Mouse (Mus musculus) brain, embryonic 18.5 days (tissue): Measurements from ENCODE around the gene Ube2g1.
"Not testable (repeated sequence)": the region's sequence is repeated elsewhere in the genome, so short reads cannot be mapped to it uniquely, and the experiment has no call there.

Experiments
- DNase-seq: peaks from one replicate; pipeline ENCODE4 v3.0.0-alpha.2; 2012; ENCODE audit warnings: low read depth, low spot score

The Ube2g1 gene

DNA sequence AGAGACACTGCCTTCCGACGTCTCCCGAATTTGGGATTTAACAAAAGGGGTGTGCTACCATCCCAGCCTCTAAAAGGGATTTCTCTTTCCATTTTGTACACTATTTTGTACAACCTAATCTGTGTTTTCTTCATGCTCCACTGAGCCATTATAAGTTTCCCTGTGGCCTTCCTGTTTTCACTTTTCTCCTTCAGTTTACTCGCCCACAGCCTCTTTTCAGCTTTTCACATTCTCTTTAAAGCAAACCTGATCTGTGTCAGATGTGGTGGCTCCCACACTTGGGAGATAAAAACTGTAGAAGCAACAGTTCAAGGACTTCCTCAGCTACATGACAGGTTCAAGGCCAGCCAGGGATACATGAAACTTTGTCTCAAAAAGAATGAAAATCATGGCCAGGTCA, 85.3 kb downstream of the Ube2g1 start:
- no peak for DNase-seq

DNA sequence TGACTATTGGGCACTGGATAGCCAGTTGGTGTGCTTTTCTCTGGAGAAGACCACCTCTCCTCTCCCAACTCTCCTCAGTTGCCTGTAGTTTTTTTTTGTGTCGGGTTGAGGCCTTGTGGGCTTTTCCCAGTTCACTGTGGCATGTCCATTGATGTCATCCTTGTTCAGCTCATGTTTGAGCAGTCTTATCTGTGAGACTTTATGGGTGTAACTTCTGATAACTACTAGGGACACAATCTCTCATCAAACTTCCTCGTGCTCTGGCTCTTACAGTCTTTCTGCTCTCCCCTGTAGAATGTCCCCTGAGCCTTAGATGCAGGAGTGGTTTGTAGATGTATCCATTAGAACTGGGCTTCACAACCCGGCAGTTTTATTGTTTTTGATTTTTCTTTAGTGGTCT, 87.9 kb downstream of the Ube2g1 start:
- no peak for DNase-seq

DNA sequence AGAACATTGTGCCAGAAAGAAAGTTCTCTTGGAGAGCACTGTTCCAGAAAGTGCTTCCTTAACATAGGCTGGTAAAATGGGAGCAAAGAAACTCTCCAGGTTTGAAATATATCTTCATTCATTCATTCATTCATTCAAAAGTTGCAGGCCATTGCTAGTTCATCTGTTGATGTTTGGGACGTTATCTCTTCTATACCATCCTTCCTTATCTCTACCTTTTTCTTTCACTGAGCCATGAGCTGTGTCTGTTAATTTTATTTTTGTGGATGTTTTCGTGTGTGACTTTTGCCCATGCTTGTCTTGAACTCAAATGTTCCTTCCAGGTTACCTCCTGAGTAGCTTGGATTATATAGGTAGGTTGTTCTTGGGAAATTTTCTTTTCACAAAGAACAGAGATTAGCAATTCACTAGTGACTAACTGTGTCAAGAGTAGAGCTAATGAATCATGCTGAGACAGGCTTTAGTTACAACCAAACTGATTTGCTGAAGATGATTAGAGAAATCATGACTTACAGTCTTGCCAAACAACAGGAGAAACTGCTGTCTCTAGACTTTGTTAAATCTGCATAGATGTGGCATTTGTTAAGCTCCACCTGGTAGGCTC, 89.4 kb downstream of the Ube2g1 start:
- no peak for DNase-seq

DNA sequence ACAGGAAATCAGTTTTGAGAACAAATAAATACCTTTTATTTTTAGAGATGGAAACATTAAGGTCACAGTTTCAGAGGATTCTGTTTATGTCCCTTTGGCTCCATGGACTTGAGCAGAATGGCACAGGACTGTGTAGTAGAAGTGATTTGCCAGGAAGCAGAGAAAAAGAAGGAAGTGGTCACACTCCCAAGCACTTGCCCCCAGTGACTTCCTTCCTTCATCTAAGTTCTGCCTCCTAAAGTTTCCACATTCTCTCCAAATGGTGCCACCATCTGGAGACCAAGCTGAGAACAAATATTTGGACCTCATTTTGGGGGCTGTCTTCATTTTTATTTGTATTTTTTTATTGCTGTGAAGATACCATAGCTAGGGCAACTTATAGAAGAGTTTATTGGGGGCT, 90.2 kb downstream of the Ube2g1 start:
- DNase-seq, result no peak

DNA sequence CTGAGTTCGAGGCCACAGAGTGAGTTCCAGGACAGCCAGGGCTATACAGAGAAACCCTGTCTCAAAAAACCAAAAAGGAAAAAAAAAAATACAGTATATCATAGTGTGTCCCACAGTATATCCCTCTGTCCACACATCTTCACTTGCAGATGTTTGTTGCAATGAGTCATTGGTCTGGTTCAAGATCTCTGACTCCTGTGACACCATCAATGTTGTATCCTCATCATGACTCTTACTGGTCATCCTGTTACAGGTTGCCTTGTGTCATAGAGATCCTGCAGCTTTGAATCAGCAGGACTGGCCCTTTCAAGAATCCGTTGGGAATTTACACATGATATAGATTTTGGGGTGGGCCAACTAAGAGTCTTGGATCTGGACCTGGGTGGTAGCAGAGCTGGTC, 98.0 kb downstream of the Ube2g1 start:
- not testable (repeated sequence) for DNase-seq

DNA sequence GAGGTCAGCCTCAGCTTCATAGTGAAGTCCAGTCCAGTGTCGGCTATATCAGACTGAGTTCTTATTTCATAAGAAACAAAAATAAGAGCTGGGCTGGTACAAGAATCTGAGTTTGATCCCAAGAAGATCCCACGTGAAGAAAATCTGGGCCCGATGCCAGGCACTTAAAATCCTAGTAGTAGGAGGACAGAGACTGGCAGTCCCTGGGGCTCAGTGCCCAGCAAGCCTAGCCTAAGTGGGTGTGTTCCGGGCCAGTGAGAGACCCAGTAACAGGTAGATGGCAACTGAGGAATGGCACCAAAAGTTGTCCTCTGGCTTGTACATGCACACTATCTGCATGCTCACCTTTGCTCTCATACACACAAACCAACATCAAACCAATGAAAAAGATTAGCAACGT, 105.6 kb downstream of the Ube2g1 start:
- DNase-seq, result no peak

DNA sequence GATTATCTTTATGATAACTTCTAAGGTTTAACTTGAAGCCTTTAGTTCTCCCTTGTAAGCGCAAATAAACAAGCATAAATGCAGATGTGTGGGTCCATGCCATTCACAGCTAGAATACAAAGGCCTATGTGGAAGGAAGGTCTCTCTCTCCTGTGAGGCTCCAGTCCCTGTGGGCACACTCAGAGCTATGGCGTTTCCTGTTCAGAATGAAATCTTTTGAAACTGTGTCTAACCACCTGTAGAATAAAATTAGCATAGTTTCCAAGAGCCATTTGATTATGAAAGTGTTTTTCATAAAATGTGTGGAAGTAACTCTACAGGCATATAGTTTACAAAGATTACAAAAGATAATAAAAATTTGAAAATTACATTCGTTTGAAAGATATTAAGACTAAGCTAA, 111.1 kb downstream of the Ube2g1 start:
- no peak for DNase-seq

DNA sequence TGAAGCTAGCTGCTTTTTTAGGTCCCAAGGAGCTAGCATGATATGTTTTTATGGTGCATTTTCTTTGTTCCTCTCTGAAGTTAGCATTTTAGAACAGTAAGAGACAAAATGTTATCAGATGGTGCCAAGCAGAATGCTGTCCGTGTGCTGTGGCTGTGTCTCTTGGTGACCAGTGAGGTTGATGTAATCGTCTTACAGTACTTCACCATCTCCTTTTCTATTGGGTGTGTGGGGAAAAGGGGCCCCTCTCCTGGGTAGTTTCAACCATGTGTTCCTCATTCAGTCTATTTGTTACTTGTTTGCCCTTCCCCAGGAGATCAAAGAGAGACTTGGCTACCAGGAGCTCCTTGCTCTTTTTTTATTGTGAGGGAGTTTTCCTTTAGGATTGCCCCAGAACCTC, 116.1 kb downstream of the Ube2g1 start:
- no peak for DNase-seq

DNA sequence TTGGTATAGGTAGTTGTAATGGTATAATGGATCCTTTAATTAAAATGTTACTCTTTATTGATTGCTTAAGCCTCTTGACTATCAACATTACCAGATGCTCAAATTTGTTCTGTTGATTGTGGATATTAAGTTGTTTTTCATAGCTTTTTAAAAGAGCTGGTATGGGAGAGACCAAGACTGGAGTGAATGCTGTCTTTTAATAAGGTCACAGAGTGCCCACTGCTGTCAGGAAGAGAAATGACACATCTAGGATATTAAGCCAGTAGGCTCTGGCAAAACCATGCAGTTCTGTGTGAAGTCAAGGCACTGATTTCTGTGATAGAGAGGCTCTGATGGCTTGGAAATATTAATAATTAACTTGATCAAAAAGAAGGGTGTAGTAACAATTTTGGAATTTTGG, 116.8 kb downstream of the Ube2g1 start:
- DNase-seq, result no peak

DNA sequence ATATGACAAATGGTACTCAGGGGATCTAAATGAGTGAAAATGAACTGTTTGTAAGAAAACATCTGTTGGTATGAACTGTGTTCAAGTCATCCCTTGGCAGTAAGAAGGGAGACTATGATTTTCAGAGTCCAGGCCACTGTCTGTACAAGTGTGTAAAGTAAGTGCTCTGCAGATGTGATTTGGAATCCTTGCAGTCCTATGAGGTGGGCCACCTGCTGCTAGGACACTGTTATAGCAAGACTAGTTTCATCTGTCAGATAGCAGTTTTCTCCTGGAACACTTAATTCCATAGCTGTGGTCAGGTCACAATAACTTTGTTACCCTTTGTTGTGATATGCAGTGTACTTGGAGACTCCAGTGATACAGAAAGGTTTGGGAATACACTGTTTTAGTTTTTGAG, 118.9 kb downstream of the Ube2g1 start:
- no peak for DNase-seq

DNA sequence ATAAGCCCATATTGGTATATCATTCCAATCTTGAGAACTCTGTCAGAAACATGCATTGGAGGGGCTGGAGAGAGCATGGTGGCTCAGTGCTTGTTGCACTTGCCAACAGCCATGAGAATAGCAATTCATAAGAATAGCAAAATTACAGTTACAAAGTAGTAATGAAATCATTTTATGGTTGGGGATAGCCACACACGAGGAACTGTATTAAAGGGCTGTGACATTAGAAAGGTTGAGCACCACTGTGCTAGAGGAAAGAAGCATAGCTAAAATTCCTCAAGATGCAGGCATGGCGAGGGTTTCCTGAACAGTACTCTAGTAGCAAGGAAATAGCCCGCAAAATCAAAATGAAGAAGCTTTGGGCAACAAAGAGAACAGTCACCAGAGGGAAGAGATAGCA, 126.7 kb downstream of the Ube2g1 start:
- DNase-seq, result no peak

DNA sequence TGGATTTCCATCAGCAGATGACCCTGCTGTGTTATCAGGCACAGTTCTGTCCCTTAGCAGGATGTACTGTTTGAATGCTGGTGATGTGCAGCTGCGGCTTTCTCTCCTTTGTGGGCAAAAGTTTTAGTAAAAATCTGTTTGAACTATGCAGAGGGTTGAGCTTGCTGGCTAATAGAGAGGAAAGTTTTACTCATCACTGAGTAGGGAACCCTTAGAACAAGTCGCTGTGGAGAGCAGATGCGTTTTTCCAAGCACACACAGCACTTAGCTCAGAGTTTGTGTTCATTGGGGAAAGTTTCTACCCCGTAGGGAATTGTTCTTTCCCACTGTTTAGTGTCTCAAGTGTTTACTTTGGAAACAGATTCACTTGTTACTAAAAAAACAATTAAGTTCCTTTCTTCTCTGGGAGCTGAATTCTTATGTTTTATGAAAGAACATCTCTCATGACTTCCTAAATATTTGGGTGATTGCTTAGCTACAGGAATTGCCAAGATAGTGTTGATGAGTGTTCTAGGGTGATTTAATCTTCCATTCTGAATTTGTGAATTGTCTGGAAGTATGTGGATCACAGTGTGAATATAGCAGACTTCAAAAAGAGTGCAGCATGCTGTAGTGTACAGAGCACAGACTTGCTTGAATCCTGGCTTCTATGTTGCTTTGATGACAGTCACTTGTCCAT, 127.9 kb downstream of the Ube2g1 start:
- no peak for DNase-seq

DNA sequence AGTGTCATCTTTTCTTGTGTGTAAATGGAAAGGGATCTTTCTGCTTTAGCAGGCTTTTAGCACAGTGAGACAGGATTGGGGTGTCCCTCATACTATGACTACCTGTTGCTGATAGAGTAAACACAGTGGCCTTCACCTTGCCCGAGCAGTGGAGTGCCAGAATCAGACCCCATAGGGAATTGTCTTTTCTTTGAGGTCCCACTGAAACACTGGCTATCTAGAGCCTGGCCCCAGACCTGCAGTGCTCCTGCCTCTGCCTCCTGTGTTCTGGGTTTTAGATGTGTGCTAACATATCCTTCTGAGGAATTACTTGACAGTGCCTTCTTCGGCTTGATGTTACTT, 128.4 kb downstream of the Ube2g1 start:
- no peak for DNase-seq
